Mouse (Mus musculus) hematopoietic stem cell, adult 5-6 weeks (primary cell): Measurements from ENCODE around the gene Pcsk5. TPM values are rescaled to one million over a fixed set of nuclear protein-coding genes. Genes with fewer than 3 reads are reported as not detected.

Source experiments
- ATAC-seq, 2 experiments: fragments of 125-278 bp in 1 of 2; replicated peaks in 1 of 2; 2 replicates each; pipeline ENCODE4 v1.8.0; 2016 to 2017; ENCODE audit warnings: inconsistent platforms in 2 of 2, mild to moderate bottlenecking in 2 of 2, moderate number of reproducible peaks in 2 of 2, low read depth in 1 of 2, moderate TSS enrichment in 1 of 2; ENCODE audit not compliant: low FRiP score in 2 of 2, poor library complexity in 2 of 2, severe bottlenecking in 2 of 2, insufficient read depth in 1 of 2, low TSS enrichment in 1 of 2
- total RNA-seq: library from RNA; stranded (forward); fragments of 172-1452, 232-1000 nt; gene quantifications from 2 replicates; pipeline ENCODE4 v1.2.3, GENCODE M21; 2017

Pcsk5 gene
- total RNA-seq, 1 experiment from 2014 or later = 0.40 TPM

GRCm38 (mm10) chr19:17650831-17651502, 186.5 kb downstream of the Pcsk5 start:
- peak; percentile 96 to 97 for ATAC-seq

DNA sequence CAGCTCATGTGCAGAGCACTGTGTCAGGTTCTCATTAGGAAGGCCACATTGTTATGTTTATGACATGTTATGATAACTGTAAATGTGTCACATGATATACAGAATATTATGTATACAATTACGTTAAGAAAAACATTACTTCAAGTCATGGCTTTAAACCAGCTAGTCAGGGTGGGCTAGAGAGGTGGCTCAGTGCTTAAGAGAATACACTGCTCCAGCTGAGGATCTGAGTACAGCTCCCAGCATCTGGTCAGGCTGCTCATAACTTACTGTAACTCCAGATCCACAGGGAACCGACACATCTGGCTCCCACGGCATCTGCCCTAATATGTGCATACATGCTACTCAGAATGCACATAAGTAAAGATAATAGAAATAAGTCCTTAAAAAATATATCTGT, 187.5 kb downstream of the Pcsk5 start:
- ATAC-seq = no peak

GRCm38 (mm10) chr19:17643128-17643797, 194.2 kb downstream of the Pcsk5 start:
- peak; percentile 45 to 67; a peak in 1 of 4 replicates for ATAC-seq

DNA sequence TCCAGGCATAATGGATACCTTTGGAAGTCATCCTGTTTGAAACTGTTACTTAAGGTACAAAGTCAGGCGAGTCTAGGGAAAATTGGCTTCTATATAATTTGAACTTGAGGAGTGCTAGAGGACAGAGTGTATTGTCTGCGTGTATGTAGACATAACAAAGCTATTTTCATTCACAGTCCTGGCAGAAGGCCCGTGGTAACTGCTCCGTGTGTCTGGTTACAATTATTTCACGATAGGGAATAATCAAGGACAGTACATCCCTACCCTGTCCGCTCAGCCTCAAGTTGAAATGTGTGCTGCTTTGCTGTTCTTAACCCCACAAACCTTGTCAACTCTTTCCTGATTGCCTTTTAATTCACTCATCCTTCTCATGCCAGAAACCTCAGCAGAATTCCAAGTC, 201.4 kb downstream of the Pcsk5 start:
- no peak for ATAC-seq

DNA sequence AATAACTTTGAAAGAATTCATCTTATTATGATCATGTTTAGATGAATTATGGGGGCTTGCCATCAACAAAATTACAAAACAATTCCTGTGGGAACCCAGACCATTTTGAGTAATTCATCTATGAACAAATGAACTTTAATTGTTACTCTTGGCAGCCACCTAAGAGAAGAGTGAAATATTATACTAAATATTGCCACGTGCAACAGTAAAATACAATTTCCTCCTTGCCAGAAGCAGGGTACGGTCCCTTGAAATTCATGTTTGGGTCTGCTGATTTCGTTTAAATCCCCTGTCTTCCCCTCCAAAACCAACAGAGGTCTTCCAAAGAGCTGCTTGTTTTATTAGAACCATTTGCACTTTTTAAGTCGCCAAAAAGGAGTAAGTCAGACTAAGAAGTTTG, 221.8 kb downstream of the Pcsk5 start:
- no peak for ATAC-seq

DNA sequence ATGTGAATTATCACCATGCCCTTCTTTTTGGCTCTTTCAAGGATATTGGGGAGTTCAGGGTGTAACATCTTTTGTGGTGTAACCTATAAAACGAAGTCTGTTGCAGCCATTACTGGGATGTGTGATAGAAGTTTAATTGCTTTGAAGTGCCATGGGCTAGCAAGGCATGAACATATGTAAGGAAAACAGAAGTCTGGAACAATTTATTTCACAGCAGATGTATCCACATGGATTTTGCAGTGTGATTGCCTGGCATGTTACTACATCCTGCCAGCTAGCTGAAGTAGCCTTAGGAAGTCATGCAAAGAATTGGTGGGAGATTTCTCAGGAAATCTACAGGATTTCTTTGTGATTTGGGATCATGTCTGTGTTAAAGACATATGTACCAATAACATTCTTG, 230.9 kb downstream of the Pcsk5 start:
- ATAC-seq = no peak

- no peak for ATAC-seq
Measured at GRCm38 (mm10) chr19:17606093-17606492, 231.3 kb downstream of the Pcsk5 start.

GRCm38 (mm10) chr19:17603322-17603721, 234.1 kb downstream of the Pcsk5 start:
- no peak for ATAC-seq

DNA sequence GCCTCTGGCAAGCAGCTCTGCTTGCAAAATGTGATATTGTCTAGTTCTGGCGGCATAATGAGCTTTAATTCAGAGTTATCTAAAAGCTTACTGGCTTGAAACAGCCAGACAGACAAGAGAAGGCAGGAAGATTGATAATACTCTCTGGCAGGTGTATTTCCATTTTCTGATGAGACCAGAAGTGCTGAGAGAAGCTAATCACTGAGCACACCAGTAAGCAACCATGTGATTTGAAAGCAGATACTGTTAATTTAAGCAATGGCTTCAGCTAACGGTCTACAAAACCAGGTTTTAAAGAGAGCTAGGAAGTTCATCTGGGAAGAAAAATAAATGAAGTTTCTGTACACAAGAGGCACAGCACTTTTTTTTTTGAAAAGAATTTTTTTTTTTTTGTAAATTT, 237.1 kb downstream of the Pcsk5 start:
- ATAC-seq = no peak

DNA sequence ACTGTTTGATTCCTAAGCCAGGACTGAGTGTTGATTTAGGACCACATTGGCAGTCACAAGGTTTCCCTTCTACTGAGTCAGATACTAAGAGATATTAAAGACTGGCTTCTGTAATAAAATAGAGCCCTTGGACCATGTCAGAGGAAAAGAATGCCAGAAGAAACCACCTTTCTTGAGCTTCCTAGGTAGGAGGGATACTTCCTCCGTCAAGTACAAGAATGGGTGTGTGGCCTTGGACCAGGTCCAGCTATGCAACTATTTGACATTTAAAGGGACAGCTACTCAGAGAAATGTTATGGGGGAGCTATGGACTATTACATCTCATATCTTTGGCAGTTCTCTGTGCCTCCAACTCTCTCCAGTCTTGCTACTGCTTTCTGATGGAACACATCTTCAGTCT, 244.6 kb downstream of the Pcsk5 start:
- peak in 1 of 2 experiments; percentile 37; a peak in 1 of 4 replicates for ATAC-seq

- ATAC-seq = no peak
Measured at GRCm38 (mm10) chr19:17591335-17591734, 246.1 kb downstream of the Pcsk5 start.

DNA sequence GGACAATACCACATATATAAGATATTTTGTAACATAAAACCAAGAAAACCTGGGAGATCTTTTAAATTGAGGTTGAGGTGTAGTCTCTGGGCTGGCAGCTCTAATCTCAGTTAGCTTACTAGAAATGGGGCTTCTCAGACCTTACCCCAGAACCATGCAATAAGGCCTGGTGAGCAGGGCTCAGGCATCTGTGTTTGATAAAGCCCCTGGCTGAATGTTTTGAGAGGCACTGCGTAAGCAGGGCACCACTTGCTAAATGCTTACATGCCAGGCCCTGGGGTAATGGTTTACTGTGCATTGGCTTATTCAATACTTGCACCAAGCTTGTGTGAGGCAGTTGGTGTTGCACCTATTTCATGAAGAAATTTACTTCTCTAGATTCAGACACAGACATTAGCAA, 247.1 kb downstream of the Pcsk5 start:
- ATAC-seq = no peak

GRCm38 (mm10) chr19:17577412-17577811, 260.0 kb downstream of the Pcsk5 start:
- no peak for ATAC-seq

DNA sequence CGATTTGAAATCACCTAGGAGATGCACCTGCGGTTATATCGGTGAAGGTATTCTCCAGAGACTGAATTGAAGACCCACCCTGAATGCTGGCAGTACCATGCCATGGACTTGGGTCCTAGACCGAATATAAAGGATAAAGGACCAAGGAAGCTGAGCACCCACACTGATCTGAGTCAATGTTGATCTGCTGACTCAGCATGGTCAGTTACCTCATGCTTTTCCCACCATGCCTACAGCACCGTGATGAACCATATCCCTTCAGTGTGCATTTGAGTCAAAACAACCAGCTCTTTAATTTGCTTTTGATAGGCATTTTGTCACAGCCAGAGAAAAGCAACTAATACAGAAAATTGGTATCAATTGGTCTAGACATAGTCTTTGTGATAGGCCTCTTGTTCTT, 262.9 kb downstream of the Pcsk5 start:
- no peak for ATAC-seq

DNA sequence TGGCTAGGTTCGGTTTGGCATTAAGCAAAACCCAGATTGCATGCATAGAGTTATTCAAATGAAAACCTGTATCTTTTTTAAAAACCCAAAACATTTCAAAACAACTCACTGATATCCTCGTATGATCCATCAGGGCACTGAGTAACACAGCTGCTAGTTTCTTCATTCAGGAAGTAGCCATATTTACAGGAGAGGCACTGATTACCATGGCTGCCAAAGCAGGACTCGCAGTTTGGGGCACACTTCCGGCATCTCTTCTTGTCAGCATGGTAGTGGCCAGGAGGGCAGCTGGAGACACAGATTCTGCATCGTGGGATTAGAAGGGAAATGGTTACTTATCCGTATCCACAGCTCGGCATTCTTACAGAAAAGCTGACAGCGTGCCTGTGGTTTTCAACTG, 265.1 kb downstream of the Pcsk5 start:
- ATAC-seq = no peak

GRCm38 (mm10) chr19:17570936-17571335, 266.5 kb downstream of the Pcsk5 start:
- no peak for ATAC-seq

DNA sequence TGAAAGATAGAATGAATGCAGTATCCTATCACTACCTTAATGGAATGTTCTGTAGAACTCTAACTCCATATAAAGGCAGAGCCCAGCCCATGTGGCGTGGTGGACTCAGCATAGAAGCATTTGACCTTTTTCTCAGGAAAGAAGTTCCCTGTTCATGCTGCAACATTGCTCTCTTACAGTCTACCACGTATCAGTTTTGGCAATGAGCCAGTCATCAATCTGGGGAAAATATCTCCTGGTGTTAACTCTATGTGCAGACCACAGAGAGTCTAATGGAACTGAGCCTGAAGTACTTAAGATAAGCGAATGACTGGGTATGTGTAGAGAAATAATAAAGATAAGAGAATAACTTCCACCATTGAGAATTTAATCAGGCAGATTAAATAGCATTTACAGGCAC, 270.2 kb downstream of the Pcsk5 start:
- no peak for ATAC-seq

DNA sequence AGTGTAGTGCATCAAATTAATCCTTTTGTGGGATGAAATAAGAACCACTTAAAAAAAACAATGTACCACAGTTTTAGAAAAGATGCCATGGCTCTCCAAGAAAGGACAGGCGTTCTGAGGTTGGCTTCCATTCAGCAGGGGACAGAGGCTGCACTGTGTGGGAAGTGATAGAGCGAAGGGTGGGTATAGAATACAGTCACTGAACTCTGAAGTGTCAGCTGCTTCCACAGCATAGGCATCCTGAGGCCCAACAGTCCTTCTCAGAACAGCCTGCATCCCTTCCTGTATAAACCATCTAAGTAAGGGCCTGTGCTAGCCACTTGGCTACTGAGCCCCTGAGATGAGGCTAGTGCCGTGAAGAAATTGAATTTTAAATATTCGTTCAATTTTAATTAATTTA, 271.3 kb downstream of the Pcsk5 start:
- no peak for ATAC-seq

DNA sequence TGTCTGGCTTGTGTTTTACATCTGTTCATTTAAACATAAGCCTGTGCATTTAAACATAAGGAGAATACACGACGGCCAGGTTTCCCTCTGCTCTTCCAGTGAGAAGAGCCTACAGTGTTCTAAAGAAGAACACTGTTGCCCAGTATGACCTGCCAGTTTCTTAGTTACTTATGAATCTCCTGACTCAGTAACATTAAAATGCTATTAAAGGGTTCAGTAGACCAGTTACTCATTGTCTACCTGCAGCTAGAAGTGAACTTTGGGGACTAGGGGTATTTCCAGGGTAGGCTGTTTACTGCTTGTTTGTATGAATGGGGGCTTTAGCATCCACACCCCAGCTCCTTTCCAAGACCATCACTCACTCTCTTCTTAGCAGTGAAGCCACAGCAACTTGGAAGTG, 278.7 kb downstream of the Pcsk5 start:
- no peak for ATAC-seq
